Mouse (Mus musculus) right cerebral cortex, postnatal 4 days (tissue): ENCODE data around the gene Epha7.
A peak's percentile ranks its signal among the peaks of the same experiment; 100 is the strongest.

Source experiments
- DNase-seq: peaks from one replicate; pipeline ENCODE4 v3.0.0-alpha.2; 2022

The Epha7 gene

DNA sequence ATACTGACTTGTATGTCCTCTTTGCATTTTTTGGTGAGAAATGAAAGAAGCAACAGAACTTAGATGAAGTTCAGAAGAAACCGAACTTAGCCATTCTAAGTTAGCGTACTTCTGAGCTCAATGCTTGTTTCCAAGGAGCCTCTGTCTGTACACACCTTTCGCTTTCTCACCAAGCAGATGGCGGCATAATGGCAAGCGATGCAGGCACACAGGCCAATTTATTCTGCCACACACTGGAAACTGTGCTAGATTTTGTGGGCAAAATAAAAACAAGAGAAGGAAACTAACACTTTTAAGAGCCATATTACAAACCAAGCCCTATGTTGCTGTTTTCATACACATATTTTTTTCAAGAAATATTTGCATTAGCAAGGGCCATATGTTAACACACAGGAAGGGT lies 88.6 kb downstream of the Epha7 start:
- no peak for DNase-seq

DNA sequence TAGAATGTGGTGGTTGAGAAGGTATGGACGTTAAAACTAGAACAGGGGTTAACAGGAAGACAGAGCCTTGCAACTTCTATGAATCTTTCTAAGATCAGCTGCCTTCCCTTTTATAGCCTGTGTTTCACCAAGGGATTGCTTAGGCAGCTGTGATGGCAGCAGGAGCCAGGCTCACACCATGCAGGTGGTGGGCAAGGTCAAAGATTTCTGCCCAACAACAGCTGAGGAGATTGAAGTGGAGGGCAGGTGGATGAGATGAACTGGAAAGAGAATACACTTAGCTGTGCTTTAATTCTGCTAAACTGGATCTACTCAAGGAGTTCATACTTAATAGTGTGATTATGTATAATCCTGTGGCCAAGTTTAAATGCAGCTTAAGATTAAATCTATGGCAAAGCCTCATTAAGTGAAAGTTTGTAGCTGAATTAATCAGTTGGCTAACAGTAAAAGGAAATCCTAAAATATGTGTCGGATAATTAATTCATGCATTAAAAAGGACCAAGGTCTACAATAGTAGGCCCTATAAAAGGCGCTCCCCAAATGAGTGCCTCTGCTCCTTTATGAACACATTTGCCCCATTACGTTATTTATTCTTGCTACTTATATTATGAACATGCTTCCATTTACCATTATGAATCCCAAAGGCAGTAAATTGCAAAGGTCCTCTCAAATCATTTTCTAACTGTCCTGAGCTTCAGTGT lies 89.2 kb downstream of the Epha7 start:
- DNase-seq, result no peak

DNA sequence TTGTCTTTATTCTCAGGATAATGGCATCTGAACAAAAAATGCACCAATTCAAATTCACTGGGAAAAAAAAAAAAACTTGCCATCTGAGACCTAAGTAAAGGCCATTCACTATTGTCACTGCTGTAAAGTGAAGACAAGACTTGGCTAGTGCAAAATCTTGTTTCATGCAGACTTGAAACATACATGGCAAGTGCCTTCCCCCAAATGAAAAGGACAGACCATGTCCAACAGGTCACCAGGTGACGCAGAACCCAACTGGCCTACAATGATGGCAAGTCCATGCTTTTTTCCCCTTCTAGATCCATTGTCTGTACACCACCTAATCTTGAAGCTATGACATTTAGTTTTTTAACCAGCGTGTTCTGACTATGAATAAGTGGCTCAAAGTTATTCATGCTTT lies 94.1 kb downstream of the Epha7 start:
- DNase-seq, result no peak

DNA sequence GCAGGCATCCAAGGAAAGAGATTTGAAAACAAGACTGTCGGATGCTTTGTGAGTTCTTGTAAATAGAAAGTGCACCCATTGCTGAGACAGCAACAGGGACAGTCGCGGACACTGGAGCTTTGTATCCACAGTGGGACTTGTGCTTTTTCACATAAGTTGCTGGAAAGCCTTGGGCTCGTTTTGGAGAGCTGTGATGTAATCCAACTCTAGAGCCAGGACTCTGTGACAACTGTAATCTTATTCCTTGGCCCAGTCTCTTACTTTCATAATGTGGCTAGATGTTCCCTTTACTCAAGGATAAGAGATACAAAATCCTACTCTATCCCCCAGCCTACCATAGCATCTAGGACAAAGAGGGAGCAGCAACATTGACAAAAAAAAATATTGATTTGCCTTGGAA lies 97.2 kb downstream of the Epha7 start:
- no peak for DNase-seq

DNA sequence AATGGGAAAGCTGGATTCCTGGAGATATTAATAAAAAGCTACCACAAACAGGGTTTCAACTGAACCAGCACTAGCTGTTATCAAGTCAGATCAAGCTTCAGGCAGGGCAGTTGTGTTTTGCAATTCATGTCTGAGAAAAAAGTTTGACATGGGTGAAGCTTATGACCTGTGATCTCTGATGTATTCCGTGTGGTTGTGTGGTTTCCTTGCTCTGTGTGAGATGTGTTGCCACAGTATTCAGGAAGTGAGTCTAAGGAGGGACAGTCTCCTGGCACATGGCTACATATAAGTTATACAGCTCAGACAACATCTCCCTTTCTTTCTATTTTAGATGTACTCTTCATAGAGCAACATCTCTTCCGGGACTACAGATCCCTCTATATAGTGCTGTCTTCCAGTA lies 99.1 kb downstream of the Epha7 start:
- DNase-seq, result no peak

DNA sequence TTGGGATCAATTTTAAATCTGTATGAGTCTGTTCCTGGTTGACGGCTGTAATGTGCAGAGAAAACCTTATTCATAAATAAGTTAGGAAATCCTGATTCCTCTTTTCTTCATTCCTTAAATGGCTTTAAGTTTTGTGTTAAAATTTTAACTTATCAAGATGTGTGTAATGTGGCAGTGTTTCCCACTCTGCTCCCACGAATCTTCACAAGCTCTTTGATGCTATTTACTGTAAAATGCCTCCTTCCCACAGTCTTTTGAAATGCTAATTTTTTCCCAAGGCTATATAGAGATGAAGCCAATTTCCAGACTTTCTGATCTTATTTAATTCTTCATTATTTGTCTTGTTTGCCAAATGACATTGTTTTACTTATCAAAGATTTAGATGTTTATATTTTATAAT lies 100.7 kb downstream of the Epha7 start:
- no peak for DNase-seq

DNA sequence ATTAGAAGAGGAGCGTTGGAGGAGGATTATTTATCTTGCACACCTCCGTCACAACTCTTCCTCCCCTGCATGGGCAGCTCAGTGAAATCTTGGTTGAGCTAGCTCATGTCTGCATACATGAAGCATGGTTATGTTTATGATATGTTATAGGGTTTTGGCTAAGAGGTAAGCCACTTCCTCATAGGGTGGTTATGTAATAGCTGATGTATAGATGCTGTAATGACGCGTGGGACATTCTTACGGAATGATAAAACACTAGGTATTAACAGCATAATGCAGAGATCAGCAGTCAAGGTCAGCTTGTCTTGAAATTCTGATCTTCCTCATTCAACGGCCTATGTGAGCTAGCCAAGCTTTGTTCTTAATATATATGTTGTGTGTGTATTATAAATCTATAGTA lies 107.7 kb downstream of the Epha7 start:
- no peak for DNase-seq

DNA sequence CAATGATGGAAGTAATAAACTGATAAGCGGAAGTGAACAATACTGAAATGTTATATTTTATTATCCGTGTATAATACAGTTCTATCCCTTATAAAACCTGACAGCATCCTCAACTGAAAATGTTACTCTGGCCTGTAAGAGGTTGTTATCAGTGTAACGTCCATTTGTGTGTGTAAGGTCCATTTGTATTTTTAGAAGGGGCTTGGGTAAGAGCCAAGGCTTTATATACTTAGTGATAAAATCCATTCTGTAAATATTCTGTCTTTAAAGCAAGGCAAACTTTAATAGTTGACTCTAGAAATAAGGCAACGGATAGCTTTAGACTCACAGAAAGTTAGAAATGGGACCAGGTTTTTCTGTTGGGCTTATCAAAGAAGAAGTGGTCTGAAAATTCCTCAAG lies 113.1 kb downstream of the Epha7 start:
- no peak for DNase-seq

DNA sequence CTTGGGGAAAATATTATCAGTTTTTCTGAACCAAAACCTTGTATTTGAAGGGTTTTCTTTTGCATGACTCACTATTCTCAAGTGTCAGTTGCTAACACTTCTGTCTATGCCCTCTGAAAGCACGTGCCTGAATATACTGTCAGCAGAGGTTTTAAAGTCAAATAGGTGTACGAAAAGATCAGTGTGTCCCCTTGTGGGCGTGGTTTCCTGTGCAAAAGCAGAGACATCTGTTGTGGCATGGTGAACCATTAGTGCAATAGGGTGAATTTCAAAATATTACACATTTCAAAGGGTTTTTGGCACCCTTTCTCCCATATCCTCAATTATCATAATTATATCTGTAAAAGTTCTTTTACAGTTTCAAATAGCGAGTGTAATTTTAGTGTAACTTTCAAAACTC lies 120.5 kb downstream of the Epha7 start:
- DNase-seq, result no peak

DNA sequence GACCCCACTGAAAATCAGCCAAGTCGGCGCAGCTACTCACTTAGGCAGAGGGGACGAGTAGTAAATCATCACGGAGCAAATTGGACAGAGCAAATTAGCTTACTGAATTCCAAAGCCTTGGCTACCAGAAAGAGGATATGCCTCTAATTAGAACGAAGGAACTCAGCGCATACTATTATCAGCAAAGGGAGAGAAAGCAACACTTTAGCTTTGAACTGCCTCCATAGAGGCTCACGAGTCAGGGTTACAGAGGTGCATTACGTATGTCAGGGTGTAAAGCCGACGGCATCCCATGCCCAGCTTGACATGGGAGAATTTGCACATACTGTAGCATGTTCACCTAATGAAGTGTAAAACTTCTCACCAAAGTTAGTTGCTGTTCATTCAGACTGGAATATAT lies 121.9 kb downstream of the Epha7 start:
- DNase-seq, result no peak

DNA sequence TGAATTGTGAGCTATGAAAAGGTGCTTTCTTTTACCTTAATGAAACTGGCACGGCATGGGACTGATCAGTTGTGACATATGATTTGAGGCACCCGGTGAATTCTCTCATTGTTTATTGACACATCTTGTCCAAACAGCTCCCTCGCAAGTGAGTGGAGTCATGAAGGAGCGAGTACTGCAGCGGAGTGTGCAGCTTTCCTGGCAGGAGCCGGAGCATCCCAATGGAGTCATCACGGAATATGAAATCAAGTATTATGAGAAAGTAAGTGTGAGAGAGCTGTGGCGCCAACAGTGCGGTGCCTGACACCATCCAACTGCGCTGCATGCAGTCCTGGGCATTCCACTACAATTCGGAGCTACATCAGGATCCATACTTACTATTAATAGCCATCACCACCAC lies 122.6 kb downstream of the Epha7 start:
- peak; percentile 18 for DNase-seq

DNA sequence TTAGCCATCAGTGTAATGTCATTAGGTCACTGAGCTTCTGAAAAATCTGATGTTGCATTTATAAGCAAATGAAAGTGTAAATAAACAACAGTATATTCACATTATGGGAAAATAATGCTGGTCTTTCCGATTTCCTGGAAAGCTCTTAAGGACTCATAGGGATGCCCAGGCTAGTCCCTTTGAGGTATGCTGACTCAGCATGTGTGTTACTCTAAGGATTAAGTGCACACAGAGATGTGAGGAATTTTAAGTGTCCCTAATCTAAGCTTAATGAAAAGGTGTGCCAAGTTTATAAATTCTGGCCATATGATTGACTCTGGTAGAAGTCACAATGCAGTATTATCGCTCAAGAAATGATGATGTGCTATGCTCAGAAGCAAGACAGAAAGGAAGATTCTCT lies 127.8 kb downstream of the Epha7 start:
- DNase-seq, result no peak

DNA sequence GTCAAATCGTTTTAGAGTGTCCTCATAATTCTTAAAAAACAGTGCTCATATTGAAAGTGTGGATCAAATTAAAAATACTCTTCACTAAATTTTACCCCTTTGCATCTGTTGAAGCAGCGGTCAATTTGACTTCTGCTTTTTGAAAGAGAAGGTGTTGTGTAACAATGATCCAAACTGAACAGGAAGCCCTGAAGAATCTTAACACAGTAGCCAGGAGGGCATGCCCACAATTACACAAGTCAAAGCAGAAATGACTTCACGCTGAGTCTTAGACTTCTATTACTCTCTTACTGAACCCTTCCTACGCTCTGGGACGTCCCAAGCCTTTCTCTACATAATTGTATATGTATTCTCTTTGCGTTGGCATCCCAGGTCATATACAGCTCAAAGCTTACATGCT lies 131.3 kb downstream of the Epha7 start:
- no peak for DNase-seq

DNA sequence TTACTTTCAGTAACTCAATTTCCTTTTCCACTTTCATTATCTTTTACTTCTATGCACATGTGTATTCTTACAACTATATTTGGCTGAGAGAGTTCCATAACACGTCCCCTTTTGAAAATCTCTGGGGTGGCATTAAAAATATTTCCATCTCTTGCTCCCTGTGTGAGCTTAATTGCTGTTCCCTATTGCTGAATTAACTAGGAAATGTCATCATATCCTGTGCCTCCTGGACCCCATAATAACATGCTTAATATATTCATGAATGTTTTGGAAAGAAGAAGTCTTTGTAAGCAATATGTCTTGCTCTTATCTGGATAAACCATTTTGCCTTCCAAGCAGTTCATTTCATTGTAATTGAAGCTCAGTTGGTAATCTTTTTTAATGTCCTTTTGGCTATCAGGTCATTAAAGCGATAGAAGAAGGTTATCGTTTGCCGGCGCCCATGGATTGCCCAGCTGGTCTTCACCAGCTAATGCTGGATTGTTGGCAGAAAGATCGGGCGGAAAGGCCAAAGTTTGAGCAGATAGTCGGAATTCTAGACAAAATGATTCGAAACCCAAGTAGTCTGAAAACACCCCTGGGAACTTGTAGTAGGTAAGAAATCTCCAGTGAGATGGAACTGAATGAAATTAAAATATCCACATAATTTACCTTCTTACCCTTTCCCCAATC lies 148.1 kb downstream of the Epha7 start:
- DNase-seq, result no peak

DNA sequence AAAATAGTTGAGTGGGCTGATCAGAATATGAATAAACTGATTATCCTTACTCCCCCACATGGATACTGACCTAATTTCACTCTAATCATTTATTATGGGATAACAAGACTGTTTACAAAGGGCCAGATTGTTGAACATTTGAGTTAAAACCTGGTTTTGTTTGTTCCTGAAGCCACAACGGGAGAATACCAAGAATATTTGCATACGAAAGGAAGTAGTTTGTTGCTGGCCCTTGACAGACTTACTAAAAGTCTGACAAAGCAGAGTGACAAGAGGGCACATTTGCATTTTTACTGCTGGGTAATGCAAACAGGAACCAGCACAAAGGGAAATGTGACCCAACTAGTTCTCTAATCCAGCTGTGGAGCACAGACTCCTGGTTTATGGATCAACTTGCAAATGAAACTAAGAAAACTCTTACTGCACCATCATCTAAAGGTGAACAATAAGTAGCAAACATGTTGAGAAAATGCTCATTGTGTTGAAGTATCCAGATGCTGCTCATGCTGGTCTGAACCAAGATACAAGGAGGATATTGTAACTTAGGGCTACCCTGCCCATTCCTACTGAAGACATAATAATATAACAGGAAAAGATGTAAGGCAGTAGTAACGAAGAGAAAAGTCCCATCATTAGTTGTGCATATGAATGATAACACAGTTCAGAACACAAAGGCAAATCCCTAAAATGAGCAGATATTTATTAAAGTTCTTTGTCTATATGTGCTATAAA lies 154.8 kb downstream of the Epha7 start:
- no peak for DNase-seq

DNA sequence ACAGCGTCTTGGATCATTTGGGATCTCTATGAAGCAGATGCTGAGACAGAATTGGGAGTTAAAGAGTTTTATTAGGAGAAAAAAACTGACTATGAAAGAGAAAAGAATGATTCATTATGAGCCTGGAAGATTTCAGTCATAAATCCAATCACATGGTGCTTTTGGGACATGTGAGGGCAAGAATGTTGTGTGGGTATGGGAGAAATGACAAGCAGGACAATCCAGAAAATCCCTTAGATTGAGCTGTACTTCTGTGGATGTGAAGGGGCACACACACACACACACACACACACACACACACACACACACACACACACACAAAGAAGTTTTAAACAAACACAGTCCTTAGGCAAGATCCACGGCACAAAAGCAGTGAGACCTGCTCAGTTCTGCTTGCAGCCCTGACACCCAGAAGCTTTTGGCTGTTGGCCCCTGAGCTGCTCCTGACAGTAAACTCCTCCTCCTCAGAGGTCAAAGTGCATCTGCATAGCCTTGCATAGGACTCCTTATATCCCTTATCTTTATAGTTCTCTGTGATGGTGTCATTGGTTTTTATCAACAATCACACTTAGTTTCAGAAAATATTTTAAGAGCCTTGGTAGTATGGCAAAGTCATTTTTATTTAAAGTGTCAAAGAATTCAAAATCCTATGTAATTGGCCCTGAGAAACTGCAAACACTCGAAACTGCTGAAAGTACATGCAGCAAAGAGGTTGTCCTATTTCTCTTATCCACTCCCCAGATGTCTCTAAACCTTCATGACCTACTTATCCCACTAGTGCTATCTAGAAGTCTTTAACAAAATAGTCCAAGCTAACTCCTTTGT lies 185.7 kb downstream of the Epha7 start:
- DNase-seq, result no peak

DNA sequence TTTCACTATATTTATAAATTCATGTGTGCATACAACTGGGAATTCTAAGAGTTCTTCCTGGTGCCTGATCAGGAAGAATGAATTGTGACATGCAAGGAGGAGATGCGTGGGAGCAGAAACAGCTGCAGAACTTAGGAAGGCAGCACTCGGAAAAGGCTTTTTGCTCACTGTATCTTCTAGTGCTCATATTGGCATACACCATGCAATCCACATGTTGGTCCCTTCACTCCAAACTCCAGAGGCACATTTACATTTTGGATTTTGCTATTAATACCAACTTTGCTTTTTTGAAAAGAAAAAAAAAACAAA lies 186.3 kb downstream of the Epha7 start:
- no peak for DNase-seq

DNA sequence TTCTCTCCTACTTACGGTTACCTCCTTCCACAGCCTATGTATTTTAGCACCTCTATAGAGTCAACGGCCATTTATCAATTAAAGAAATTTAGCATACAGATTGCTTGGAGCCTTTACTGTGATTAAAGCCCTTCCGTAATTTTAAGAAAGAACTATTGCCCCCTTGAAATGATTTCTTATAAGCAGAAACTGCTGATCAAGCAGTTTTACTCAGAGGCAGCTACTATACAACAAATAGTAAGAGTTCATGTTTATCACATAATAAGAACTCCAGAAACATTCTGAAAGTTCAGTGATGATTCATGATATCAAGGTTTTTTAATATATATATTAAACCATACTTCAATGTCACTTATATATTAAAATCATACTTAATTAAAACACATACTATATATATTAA lies 197.4 kb downstream of the Epha7 start:
- DNase-seq, result no peak
